Mouse (Mus musculus) small intestine, adult 10 weeks (tissue): ENCODE data around the gene Dusp28. TPM values are rescaled to one million over a fixed set of nuclear protein-coding genes. Genes with fewer than 3 reads are reported as not detected.

Experiments used
- polyA plus RNA-seq: library from polyadenylated mRNA; stranded (reverse); fragments of 350-450 nt; fragmentation: Illumina TruSeq; extraction: RNeasy Lipid Tissue Mini Kit (QIAGEN cat#74804); gene quantifications from one replicate; pipeline ENCODE4 v1.2.3, GENCODE M21; 2014; ENCODE audit warnings: low replicate concordance

Gene Dusp28
- 2.2 TPM for polyA plus RNA-seq

GRCm38 (mm10) chr1:92906779-92907631 lies at the start of gene Dusp28:
TSS of gene Dusp28 (plus strand) at chr1:92906981.

DNA sequence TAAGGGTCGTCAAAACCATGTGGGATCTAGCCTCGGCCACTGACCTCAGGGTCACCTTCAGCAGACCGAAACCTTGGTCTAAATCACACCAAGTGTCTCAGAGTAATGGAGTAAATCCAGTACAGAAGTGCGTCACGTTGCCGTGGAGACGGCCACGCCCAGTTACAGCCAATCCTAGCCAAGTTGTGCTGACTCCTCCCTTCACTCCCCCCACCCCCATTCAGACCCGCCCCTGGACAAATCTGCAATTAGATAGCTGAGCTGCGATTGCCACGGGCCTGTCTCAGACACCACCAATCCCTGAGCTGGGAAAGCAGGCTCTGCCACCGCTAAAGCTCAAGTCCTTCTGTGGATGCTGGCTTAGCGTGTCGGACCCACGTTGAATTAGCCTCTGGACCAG lies 4.0 kb upstream of the Dusp28 start, which contains the start of gene Ankmy1:
TSS of gene Ankmy1 (minus strand) at position 121 of the 400 bp plus-strand sequence.

DNA sequence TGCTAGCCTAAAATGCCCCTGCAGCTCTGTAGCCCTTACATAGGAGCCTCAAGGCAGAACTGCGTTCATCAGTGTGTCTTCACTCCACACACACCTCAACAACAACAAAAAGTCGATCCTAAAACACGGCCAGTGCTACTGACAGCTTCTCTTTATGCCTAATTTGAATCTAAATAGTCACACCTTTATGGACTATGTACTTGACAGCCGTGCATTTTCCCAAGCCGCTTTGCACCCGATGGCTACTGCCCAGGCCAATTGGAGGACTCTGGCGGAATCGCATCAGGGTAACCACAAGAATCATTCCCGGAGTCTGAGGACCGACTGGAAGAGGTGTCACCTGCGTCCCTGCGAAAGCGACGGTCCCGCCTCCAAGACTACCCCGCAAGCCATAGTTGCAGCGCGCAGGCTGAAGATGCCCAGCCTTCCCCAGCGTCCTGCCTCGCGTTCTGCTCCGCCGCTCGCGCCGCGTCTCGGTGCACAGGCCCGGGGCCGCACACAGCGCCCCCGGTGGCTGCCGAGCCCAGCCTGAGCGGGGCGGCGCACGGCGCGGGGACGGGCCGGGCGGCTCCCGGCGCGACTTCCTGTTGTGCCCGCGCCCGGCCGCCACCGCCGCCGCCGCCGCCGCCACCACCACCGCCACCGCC lies 3.6 kb downstream of the Dusp28 start, which contains the start of gene Rnpepl1:
TSS of gene Rnpepl1 (plus strand) at position 545 of the 647 bp plus-strand sequence.

DNA sequence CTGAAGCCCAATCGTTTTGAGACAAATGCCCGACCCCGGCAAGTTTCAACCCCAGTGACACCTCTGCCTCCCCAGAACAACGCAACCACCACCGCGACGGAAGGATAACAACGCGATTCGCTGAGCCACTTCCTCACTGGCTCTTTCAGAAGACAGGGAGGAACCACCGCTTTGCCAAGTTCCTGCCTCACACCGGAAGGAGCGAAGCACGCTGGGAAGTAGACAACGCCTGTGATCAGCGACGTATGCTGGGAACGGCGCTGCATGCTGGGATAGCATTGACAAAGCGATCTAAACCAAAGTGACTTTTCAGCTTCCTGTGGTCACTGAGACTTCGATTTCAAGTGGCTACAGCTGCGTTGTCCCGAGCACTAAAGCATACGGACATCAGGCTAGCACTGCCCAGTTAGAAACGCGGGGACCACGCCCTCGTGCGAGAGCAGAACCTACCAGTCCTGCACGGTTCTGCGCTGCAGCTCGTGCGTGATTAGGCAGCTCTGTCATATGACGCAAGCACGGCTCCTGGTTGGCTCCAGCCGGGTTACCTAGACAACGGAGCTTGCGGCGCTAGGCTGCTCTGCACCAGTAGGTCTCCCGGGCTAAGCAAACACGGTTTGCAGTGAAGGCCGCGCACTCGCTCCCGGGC lies 27.5 kb downstream of the Dusp28 start, which contains the start of gene Capn10:
TSS of gene Capn10 (plus strand) at position 195 of the 646 bp plus-strand sequence.

GRCm38 (mm10) chr1:92950607-92951006 lies 43.8 kb downstream of the Dusp28 start, which contains the start of gene Gpr35:
TSS of gene Gpr35 (plus strand) at chr1:92950865.

Other genes starting within 250 kb of the Dusp28 start
- gene Gpc1, start 75.3 kb upstream of the Dusp28 start, polyA plus RNA-seq = not detected
- not detected for gene Ankmy1, start 4.1 kb upstream of the Dusp28 start, polyA plus RNA-seq
- 5.6 TPM for gene Rnpepl1, start 3.8 kb downstream of the Dusp28 start, polyA plus RNA-seq
- gene Capn10, start 27.4 kb downstream of the Dusp28 start, polyA plus RNA-seq = 2.2 TPM
- gene Gpr35, start 43.9 kb downstream of the Dusp28 start, polyA plus RNA-seq = 7.8 TPM
- not detected for gene Aqp12, start 99.4 kb downstream of the Dusp28 start, polyA plus RNA-seq
- gene Kif1a, start 195.0 kb downstream of the Dusp28 start, polyA plus RNA-seq = not detected
- gene Agxt, start 228.3 kb downstream of the Dusp28 start, polyA plus RNA-seq = not detected